9 mouse cellular contexts compared by ENCODE assay signal in the genomic region with DNA sequence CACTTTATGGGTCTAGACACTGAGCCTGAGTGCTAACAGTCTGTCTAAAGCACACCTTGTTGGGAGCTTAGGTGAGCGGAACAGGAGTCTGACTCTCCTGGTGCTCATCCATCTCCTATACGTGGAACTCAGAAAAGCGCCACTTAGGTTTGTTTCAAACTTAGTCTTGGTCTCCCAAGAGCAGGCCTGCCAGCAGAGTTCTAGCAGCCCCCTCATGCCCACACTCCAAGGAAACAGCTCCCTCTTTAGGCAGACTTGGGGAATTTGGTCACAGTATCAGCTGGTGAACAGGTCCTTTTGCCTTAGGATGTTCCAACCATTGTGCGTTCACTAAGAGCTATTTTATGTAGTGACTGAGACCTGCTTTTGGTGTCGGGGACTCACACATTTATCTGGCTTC.
DNase-seq lines count a peak whose midpoint lies in the region; ATAC-seq and TF ChIP-seq lines count a peak whose summit lies in the region.
"Had no signal": no experiment of that assay in that cellular context is flagged by ENCODE, and none has a peak within 500 bp of the region (broad histone marks: within the 10 kb centered on the region; RNA-seq: fewer than 3 reads in every experiment).

No protein-coding gene starts in this region.

- no peak overlapping the region for H3K4me3 ChIP-seq in liver, adult 2 months (ENCODE audit: insufficient read depth, low read depth, low read length)
- no peak overlapping the region for H3K4me3 ChIP-seq in liver, embryonic 11.5 days (ENCODE audit: low read depth, low read length)
- H3K4me3 ChIP-seq: heart, embryonic 13.5 days had no signal

- ATAC-seq in liver, embryonic 11.5 days (replicated peaks; ENCODE audit: low FRiP score), result no peak

- no peaks in the 10 kb centered on the region for H3K9me3 ChIP-seq in liver, embryonic 11.5 days (ENCODE audit: control insufficient read depth, low read length)
- H3K9me3 ChIP-seq: heart, embryonic 13.5 days had no signal

- H3K4me2 ChIP-seq in liver, embryonic 11.5 days, result no peak overlapping the region
- H3K4me2 ChIP-seq: heart, embryonic 13.5 days had no signal

- no peaks in the 10 kb centered on the region for H3K4me1 ChIP-seq in liver, adult 2 months (ENCODE audit: control insufficient read depth, insufficient read depth, low read length)
- no peaks in the 10 kb centered on the region for H3K4me1 ChIP-seq in liver, embryonic 11.5 days (replicated peaks; ENCODE audit: control insufficient read depth, insufficient read depth, low read length)
- H3K4me1 ChIP-seq: heart, embryonic 13.5 days had no signal

- DNase-seq in adrenal gland, adult (ENCODE audit: inconsistent age in 2 of 2, low spot score in 1 of 2), result peak; percentile 8 to 48
- DNase-seq in adrenal gland, postnatal 4 days (ENCODE audit: low spot score in 2 of 2), result no peak
- no peak for DNase-seq in liver, adult 2 months (ENCODE audit: extremely low read depth, low read depth, low spot score)
- no peak for DNase-seq in liver, embryonic 11.5 days (ENCODE audit: low spot score)
- DNase-seq in embryo, embryonic 9.5 days (ENCODE audit: extremely low spot score), result peak; percentile 51
- DNase-seq in left cerebral cortex, postnatal 10 days (ENCODE audit: extremely low spot score in 1 of 2, low spot score in 2 of 2), result peak; percentile 29 to 46
- peak; percentile 68 for DNase-seq in retina, postnatal 1 day
- DNase-seq in gastrocnemius, adult 18-20 months (ENCODE audit: low spot score), result no peak

- no peak overlapping the region for H3K27ac ChIP-seq in liver, adult 2 months (replicated peaks; ENCODE audit: insufficient read depth, low read depth, low read length)
- no peak overlapping the region for H3K27ac ChIP-seq in liver, embryonic 11.5 days (ENCODE audit: low read depth, low read length)
- H3K27ac ChIP-seq: heart, embryonic 13.5 days had no signal

- H3K27me3 ChIP-seq in liver, adult 2 months (ENCODE audit: control insufficient read depth, insufficient read depth, low read length), result no peaks in the 10 kb centered on the region
- H3K27me3 ChIP-seq in liver, embryonic 11.5 days (replicated peaks; ENCODE audit: control insufficient read depth, insufficient read depth, low read length), result no peaks in the 10 kb centered on the region; the same call in 1 of the 2 replicates

- peak; percentile 37 for TF ChIP-seq CTCF in liver, adult 2 months (IDR thresholded peaks at IDR 0.05; ENCODE audit: low read depth, low read length)

- WGBS in liver, adult 2 months, result 50% methylated on average over 5 of the region's 5 CpGs
- WGBS in liver, embryonic 11.5 days, result 36% methylated on average over 5 of the region's 5 CpGs

- H3K79me2 ChIP-seq in liver, adult 2 months (ENCODE audit: control insufficient read depth, insufficient read depth, low read length), result no peaks in the 10 kb centered on the region

- H3K9ac ChIP-seq in liver, adult 2 months (ENCODE audit: low read depth, low read length), result no peak overlapping the region
- no peak overlapping the region for H3K9ac ChIP-seq in liver, embryonic 11.5 days (ENCODE audit: low read depth, low read length)
- H3K9ac ChIP-seq: heart, embryonic 13.5 days had no signal

- TF ChIP-seq POLR2A in liver, adult 2 months (IDR thresholded peaks at IDR 0.05; ENCODE audit: extremely low read depth, insufficient read depth, low read length), result no peak

- no peaks in the 10 kb centered on the region for H3K36me3 ChIP-seq in liver, adult 2 months (ENCODE audit: control insufficient read depth, insufficient read depth, low read length)
- no peaks in the 10 kb centered on the region for H3K36me3 ChIP-seq in liver, embryonic 11.5 days (ENCODE audit: control insufficient read depth, insufficient read depth, low read length)
- H3K36me3 ChIP-seq: heart, embryonic 13.5 days had no signal

- intact Hi-C loops in left cerebral cortex, postnatal 10 days (cut with DNase I), result no loop called here

Comparison
In these comparisons a context has a peak if more than half of its experiments do, and no peak if none do; other contexts are left out.
1. DNase-seq: peak in adrenal gland, adult (2 of 2), embryo, embryonic 9.5 days (single experiment), left cerebral cortex, postnatal 10 days (2 of 2) and retina, postnatal 1 day (single experiment); none in adrenal gland, postnatal 4 days (0 of 2), liver, adult 2 months (single experiment), liver, embryonic 11.5 days (single experiment) and gastrocnemius, adult 18-20 months (single experiment).